Comparison of ENCODE assay signal across 21 mouse cellular contexts in genomic region chr1:62834443-62835185, GRCm38 (mm10).
DNase-seq lines count a peak whose midpoint lies in the region; ATAC-seq and TF ChIP-seq lines count a peak whose summit lies in the region.
"Had no signal": no experiment of that assay in that cellular context is flagged by ENCODE, and none has a peak within 500 bp of the region (broad histone marks: within the 10 kb centered on the region; RNA-seq: fewer than 3 reads in every experiment).

No protein-coding gene starts in this region.

- no peak overlapping the region for H3K4me2 ChIP-seq in kidney, embryonic 15.5 days
- no peak overlapping the region for H3K4me2 ChIP-seq in kidney, postnatal 0 days (ENCODE audit: low read length)
- H3K4me2 ChIP-seq: embryonic facial prominence, embryonic 12.5 days; forebrain, embryonic 13.5 days; forebrain, embryonic 15.5 days had no signal

- CTCF ChIA-PET in Patski (lab: Charles Lee): interaction anchor here (1.3 to 1.4 kb wide), 2 partner anchors 8 to 51 kb away, joined by 3 to 4 read pairs; no protein-coding TSS in a partner anchor

- ATAC-seq in kidney, embryonic 15.5 days (replicated peaks; ENCODE audit: low FRiP score): peak; percentile 62; the same call in 1 of the 2 replicates
- peak; percentile 25; the same call in 1 of the 2 replicates for ATAC-seq in kidney, postnatal 0 days (replicated peaks; ENCODE audit: low FRiP score, low read depth)
- peak; percentile 26 for ATAC-seq in Patski
- no peak for ATAC-seq in megakaryocyte, adult 5-6 weeks (ENCODE audit: poor library complexity, severe bottlenecking)
- ATAC-seq: activated CD4-positive, CD25-positive, alpha-beta regulatory T cell, adult 4 months; forebrain, embryonic 13.5 days; forebrain, embryonic 15.5 days had no signal

- H3K27me3 ChIP-seq in kidney, embryonic 15.5 days: no peaks in the 10 kb centered on the region
- no peaks in the 10 kb centered on the region for H3K27me3 ChIP-seq in kidney, postnatal 0 days (ENCODE audit: insufficient read depth, low read length)
- no peaks in the 10 kb centered on the region for H3K27me3 ChIP-seq in Patski
- H3K27me3 ChIP-seq: embryonic facial prominence, embryonic 12.5 days; forebrain, embryonic 13.5 days; forebrain, embryonic 15.5 days had no signal

- H3K9ac ChIP-seq in kidney, embryonic 15.5 days: no peak overlapping the region
- H3K9ac ChIP-seq in kidney, postnatal 0 days (ENCODE audit: low read depth, low read length): no peak overlapping the region
- H3K9ac ChIP-seq: embryonic facial prominence, embryonic 12.5 days; forebrain, embryonic 13.5 days; forebrain, embryonic 15.5 days had no signal

- 0 out of 2 replicates have a peak overlapping the region, but pooled peaks have one; percentile 13 for H3K27ac ChIP-seq in kidney, embryonic 15.5 days
- no peak overlapping the region for H3K27ac ChIP-seq in kidney, postnatal 0 days
- H3K27ac ChIP-seq: embryonic facial prominence, embryonic 10.5 days; embryonic facial prominence, embryonic 12.5 days; forebrain, embryonic 13.5 days; forebrain, embryonic 15.5 days had no signal

- TF ChIP-seq CTCF in kidney, postnatal 0 days (IDR thresholded peaks at IDR 0.05; ENCODE audit: low read depth): no peak
- TF ChIP-seq CTCF in Patski (IDR thresholded peaks at IDR 0.05): no peak

- WGBS in kidney, embryonic 15.5 days: 24% methylated on average over 1 of the region's 1 CpGs
- WGBS in kidney, postnatal 0 days: 50% methylated on average over 1 of the region's 1 CpGs

- H3K4me1 ChIP-seq in kidney, embryonic 15.5 days: peaks cover 9% of the 10 kb centered on the region; the same call in 1 of the 2 replicates
- H3K4me1 ChIP-seq in kidney, postnatal 0 days (replicated peaks; ENCODE audit: insufficient read depth, low read length): no peaks in the 10 kb centered on the region
- H3K4me1 ChIP-seq: forebrain, embryonic 13.5 days; forebrain, embryonic 15.5 days had no signal

- POLR2A ChIA-PET in Patski (lab: Charles Lee): interaction anchor here (0.7 kb wide), 1 partner anchor 13 kb away, joined by 3 read pairs; no protein-coding TSS in a partner anchor

- no peak overlapping the region for H3K4me3 ChIP-seq in kidney, embryonic 15.5 days (replicated peaks)
- no peak overlapping the region for H3K4me3 ChIP-seq in kidney, postnatal 0 days (replicated peaks; ENCODE audit: low read depth, low read length)
- H3K4me3 ChIP-seq: embryonic facial prominence, embryonic 10.5 days; embryonic facial prominence, embryonic 12.5 days; forebrain, embryonic 13.5 days; forebrain, embryonic 15.5 days had no signal

- peak; percentile 41 for DNase-seq in kidney, adult 9 months
- no peak for DNase-seq in kidney, postnatal 10 days
- DNase-seq in kidney, postnatal 36 days: no peak
- DNase-seq in kidney, postnatal 0 days (ENCODE audit: low spot score): peak; percentile 75
- no peak for DNase-seq in kidney, adult 8-10 months
- no peak for DNase-seq in Patski (ENCODE audit: low read depth, low spot score)
- DNase-seq: adrenal gland, adult 8-10 months; adrenal gland, postnatal 14 days; adrenal gland, postnatal 36 days; cerebellum, adult 11-12 months; cerebellum, adult 2 months; cerebellum, adult 9-10 months; cerebellum, postnatal 10 days; cerebellum, postnatal 25 days had no signal

- H3K9me3 ChIP-seq in kidney, embryonic 15.5 days (replicated peaks): no peaks in the 10 kb centered on the region
- no peaks in the 10 kb centered on the region for H3K9me3 ChIP-seq in kidney, postnatal 0 days (replicated peaks; ENCODE audit: low read length)
- H3K9me3 ChIP-seq: embryonic facial prominence, embryonic 10.5 days; forebrain, embryonic 15.5 days had no signal

- H3K36me3 ChIP-seq in kidney, embryonic 15.5 days: no peaks in the 10 kb centered on the region
- no peaks in the 10 kb centered on the region for H3K36me3 ChIP-seq in kidney, postnatal 0 days (ENCODE audit: insufficient read depth, low read length)
- H3K36me3 ChIP-seq: embryonic facial prominence, embryonic 10.5 days; embryonic facial prominence, embryonic 12.5 days; forebrain, embryonic 15.5 days had no signal

- in situ Hi-C loops in Patski (cut with MboI; ENCODE audit: low pct_unique_long_range_greater_than_20kb): no loop called here

Comparison
In these comparisons a context has a peak if more than half of its experiments do, and no peak if none do; other contexts are left out.
1. DNase-seq: peak in kidney, adult 9 months (single experiment) and kidney, postnatal 0 days (single experiment); none in kidney, postnatal 10 days (single experiment), kidney, postnatal 36 days (0 of 2), kidney, adult 8-10 months (0 of 2) and Patski (single experiment).